Mouse (Mus musculus) urinary bladder, postnatal 0 days (tissue): ENCODE results near the gene Col19a1. TPM values are rescaled to one million over a fixed set of nuclear protein-coding genes. Genes with fewer than 3 reads are reported as not detected.

ENCODE experiments used
- polyA plus RNA-seq: library from polyadenylated mRNA; unstranded; fragments of >200 nt; fragmentation: Nextera tagmentation; extraction: Ambion mirVana; gene quantifications from 2 replicates; pipeline ENCODE4 v1.2.1, GENCODE M21; 2015

The Col19a1 gene
- polyA plus RNA-seq, result 7.0 and 12.2 TPM in 2 replicates

DNA sequence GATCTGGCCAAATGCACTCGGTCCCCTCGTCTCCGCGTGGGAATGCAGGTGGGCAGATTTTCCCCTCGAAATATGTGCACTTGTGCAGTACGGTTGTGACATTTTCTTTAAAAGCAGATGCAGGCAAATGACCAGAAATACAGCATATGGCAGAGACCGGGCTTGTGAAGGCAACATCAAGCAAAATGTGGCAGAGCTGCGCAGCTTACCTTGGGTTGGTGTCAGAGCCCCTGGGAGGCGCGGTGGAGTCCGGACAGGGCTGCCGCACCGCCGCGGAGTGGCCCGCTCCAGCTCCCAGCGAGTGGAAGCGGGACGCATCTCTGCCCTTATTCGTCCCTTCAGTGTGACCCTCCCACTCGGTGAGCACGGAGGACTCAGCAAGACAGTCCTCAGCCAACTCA lies at the start of gene Col19a1:
Gene Col19a1 (minus strand): TSS at position 332 of the 401 bp plus-strand sequence.

Other genes starting within 250 kb of the Col19a1 start
- gene Lmbrd1, start 91.2 kb upstream of the Col19a1 start, polyA plus RNA-seq, result 38.9 and 39.3 TPM in 2 replicates